Mouse (Mus musculus) gastrocnemius, postnatal 36 days (tissue): ENCODE results near the gene Nek6. TPM values are rescaled to one million over a fixed set of nuclear protein-coding genes. Genes with fewer than 3 reads are reported as not detected.

Experiments
- DNase-seq, 2 experiments: peaks; one replicate each; pipeline ENCODE4 v3.0.0; 2022
- intact Hi-C: fragments of 180-260 bp; cut with DNase I; formaldehyde crosslinking; loops from one replicate; pipeline ENCODE4 v1.15.1; 2025
- total RNA-seq, 2 experiments: library from RNA; stranded (reverse); gene quantifications; 2 replicates each; pipeline ENCODE4 v1.2.3; 2021

Gene Nek6
- total RNA-seq, 2 experiments from 2014 or later, result 6.9 to 11.2 TPM

GRCm38 (mm10) chr2:38560296-38561227 is 49.1 kb downstream of the Nek6 start:
- no peak for DNase-seq
- intact Hi-C loops, result loop anchor here (5.0 kb wide), 1 partner anchor 48 kb away; the partner anchor contains the start of gene Nek6

GRCm38 (mm10) chr2:38562596-38562995 is 51.2 kb downstream of the Nek6 start:
- intact Hi-C loops, result loop anchor here (5.0 kb wide), 1 partner anchor 50 kb away; the partner anchor contains the start of gene Nek6
- DNase-seq, result no peak

GRCm38 (mm10) chr2:38571971-38572601 is 60.6 kb downstream of the Nek6 start:
- intact Hi-C loops, result no loop called here
- DNase-seq, result peak in 1 of 2 experiments; percentile 39

- intact Hi-C loops, result no loop called here
- DNase-seq, result no peak
Observed at GRCm38 (mm10) chr2:38574697-38575096, 63.3 kb downstream of the Nek6 start.

GRCm38 (mm10) chr2:38578602-38579521 is 67.4 kb downstream of the Nek6 start:
- no peak for DNase-seq
- intact Hi-C loops, result no loop called here

- intact Hi-C loops, result no loop called here
Observed at GRCm38 (mm10) chr2:38579528-38579927, 68.1 kb downstream of the Nek6 start.

GRCm38 (mm10) chr2:38583982-38584381 is 72.5 kb downstream of the Nek6 start:
- intact Hi-C loops, result no loop called here
- DNase-seq, result no peak

More at GRCm38 (mm10) chr2:38579528-38579927, 68.1 kb downstream of the Nek6 start:
- DNase-seq, result no peak

- intact Hi-C loops, result no loop called here
Observed at GRCm38 (mm10) chr2:38584514-38585378, 73.3 kb downstream of the Nek6 start.

GRCm38 (mm10) chr2:38585379-38585736 is 73.9 kb downstream of the Nek6 start:
- no peak for DNase-seq
- intact Hi-C loops, result no loop called here

More at GRCm38 (mm10) chr2:38584514-38585378, 73.3 kb downstream of the Nek6 start:
- DNase-seq, result no peak

GRCm38 (mm10) chr2:38586733-38587132 is 75.3 kb downstream of the Nek6 start:
- no peak for DNase-seq
- intact Hi-C loops, result no loop called here

GRCm38 (mm10) chr2:38591751-38592459 is 80.5 kb downstream of the Nek6 start:
- intact Hi-C loops, result loop anchor here (5.0 kb wide), 1 partner anchor 160 kb away; no protein-coding TSS in a partner anchor
- DNase-seq, result no peak

- intact Hi-C loops, result loop anchor here (5.0 kb wide), 1 partner anchor 163 kb away; no protein-coding TSS in a partner anchor
- no peak for DNase-seq
Observed at GRCm38 (mm10) chr2:38594874-38595273, 83.4 kb downstream of the Nek6 start.

GRCm38 (mm10) chr2:38597896-38598295 is 86.5 kb downstream of the Nek6 start:
- intact Hi-C loops, result no loop called here
- DNase-seq, result no peak

- DNase-seq, result no peak
- intact Hi-C loops, result no loop called here
Observed at GRCm38 (mm10) chr2:38598395-38598794, 87.0 kb downstream of the Nek6 start.

GRCm38 (mm10) chr2:38600842-38601241 is 89.4 kb downstream of the Nek6 start:
- intact Hi-C loops, result no loop called here
- DNase-seq, result no peak

GRCm38 (mm10) chr2:38607716-38608115 is 96.3 kb downstream of the Nek6 start:
- no peak for DNase-seq
- intact Hi-C loops, result no loop called here

GRCm38 (mm10) chr2:38608831-38609309 is 97.4 kb downstream of the Nek6 start:
- intact Hi-C loops, result no loop called here
- DNase-seq, result no peak

- no peak for DNase-seq
- intact Hi-C loops, result no loop called here
Observed at GRCm38 (mm10) chr2:38609310-38609709, 97.9 kb downstream of the Nek6 start.

GRCm38 (mm10) chr2:38610161-38610560 is 98.7 kb downstream of the Nek6 start:
- no peak for DNase-seq
- intact Hi-C loops, result no loop called here
